Mouse (Mus musculus): ENCODE data around the gene Mptx2. TPM values are rescaled to one million over a fixed set of nuclear protein-coding genes. Genes with fewer than 3 reads are reported as not detected.
"Not testable (repeated sequence)": the region's sequence is repeated elsewhere in the genome, so short reads cannot be mapped to it uniquely, and the experiment has no call there.

Mptx2 gene
- total RNA-seq (2021): not detected

- intact Hi-C loops (cut with DNase I): no loop called here
- DNase-seq (ENCODE audit: low spot score in 2 of 2): no peak
Observed at GRCm38 (mm10) chr1:173277677-173278076, at the start of gene Mptx2. TSS of gene Mptx2 (minus strand) at chr1:173277777.

GRCm38 (mm10) chr1:173326552-173326951 is 49.0 kb upstream of the Mptx2 start:
- no peak for DNase-seq (ENCODE audit: low spot score in 2 of 2)
- intact Hi-C loops (cut with DNase I): no loop called here

- intact Hi-C loops (cut with DNase I): no loop called here
- no peak for DNase-seq (ENCODE audit: low spot score in 2 of 2)
Observed at GRCm38 (mm10) chr1:173325395-173325794, 47.8 kb upstream of the Mptx2 start.

- no peak for DNase-seq (ENCODE audit: low spot score in 2 of 2)
- intact Hi-C loops (cut with DNase I): loop anchor here (5.0 kb wide), 2 partner anchors 72 to 693 kb away; partner anchors contain the start of gene Dusp23
Observed at GRCm38 (mm10) chr1:173324961-173325360, 47.4 kb upstream of the Mptx2 start.

- intact Hi-C loops (cut with DNase I): loop anchor here (2.0 to 5.0 kb wide), 3 partner anchors 53 to 692 kb away; partner anchors contain the start of gene Dusp23
Observed at GRCm38 (mm10) chr1:173323839-173324585, 46.4 kb upstream of the Mptx2 start.

GRCm38 (mm10) chr1:173322249-173322627 is 44.7 kb upstream of the Mptx2 start:
- intact Hi-C loops (cut with DNase I): loop anchor here (2.0 to 5.0 kb wide), 3 partner anchors 55 to 690 kb away; partner anchors contain the start of gene Dusp23
- DNase-seq (ENCODE audit: low spot score in 2 of 2): no peak

More at GRCm38 (mm10) chr1:173323839-173324585, 46.4 kb upstream of the Mptx2 start:
- no peak for DNase-seq (ENCODE audit: low spot score in 2 of 2)

- no peak for DNase-seq (ENCODE audit: low spot score in 2 of 2)
- intact Hi-C loops (cut with DNase I): loop anchor here (2.0 to 5.0 kb wide), 3 partner anchors 55 to 689 kb away; partner anchors contain the start of gene Dusp23
Observed at GRCm38 (mm10) chr1:173321593-173322248, 44.1 kb upstream of the Mptx2 start.

- intact Hi-C loops (cut with DNase I): no loop called here
- DNase-seq (ENCODE audit: low spot score in 2 of 2): no peak
Observed at GRCm38 (mm10) chr1:173317925-173318477, 40.4 kb upstream of the Mptx2 start.

- intact Hi-C loops (cut with DNase I): no loop called here
- no peak for DNase-seq (ENCODE audit: low spot score in 2 of 2)
Observed at GRCm38 (mm10) chr1:173315725-173316124, 38.1 kb upstream of the Mptx2 start.

GRCm38 (mm10) chr1:173313535-173314050 is 36.0 kb upstream of the Mptx2 start:
- intact Hi-C loops (cut with DNase I): not testable (repeated sequence)

GRCm38 (mm10) chr1:173302795-173303194 is 25.2 kb upstream of the Mptx2 start:
- DNase-seq (ENCODE audit: low spot score in 2 of 2); intact Hi-C loops (cut with DNase I): not testable (repeated sequence)

More at GRCm38 (mm10) chr1:173313535-173314050, 36.0 kb upstream of the Mptx2 start:
- not testable (repeated sequence) for DNase-seq (ENCODE audit: low spot score in 2 of 2)

GRCm38 (mm10) chr1:173265701-173266100 is 11.9 kb downstream of the Mptx2 start, which contains the start of gene Olfr418:
TSS of gene Olfr418 (plus strand) at chr1:173266001.
- intact Hi-C loops (cut with DNase I): no loop called here
- DNase-seq (ENCODE audit: low spot score in 2 of 2): no peak

- intact Hi-C loops (cut with DNase I): no loop called here
Observed at GRCm38 (mm10) chr1:173249888-173250287, 27.7 kb downstream of the Mptx2 start.

GRCm38 (mm10) chr1:173237004-173237403 is 40.6 kb downstream of the Mptx2 start:
- DNase-seq (ENCODE audit: low spot score in 2 of 2); intact Hi-C loops (cut with DNase I): not testable (repeated sequence)

More at GRCm38 (mm10) chr1:173249888-173250287, 27.7 kb downstream of the Mptx2 start:
- DNase-seq (ENCODE audit: low spot score in 2 of 2): no peak

- intact Hi-C loops (cut with DNase I): no loop called here
- no peak for DNase-seq (ENCODE audit: low spot score in 2 of 2)
Observed at GRCm38 (mm10) chr1:173227081-173227480, 50.5 kb downstream of the Mptx2 start, which contains the start of gene Fcer1a. TSS of gene Fcer1a (minus strand) at chr1:173227214.

Other genes starting within 250 kb of the Mptx2 start
- not detected for gene Olfr1408, start 140.4 kb downstream of the Mptx2 start, total RNA-seq (2021)
- not detected for gene Olfr1406, start 87.1 kb downstream of the Mptx2 start, total RNA-seq (2021)
- not detected for gene Olfr218, start 80.0 kb downstream of the Mptx2 start, total RNA-seq (2021)
- not detected for gene Olfr1404, start 65.4 kb downstream of the Mptx2 start, total RNA-seq (2021)
- gene Fcer1a, start 50.6 kb downstream of the Mptx2 start, total RNA-seq (2021): not detected
- gene Olfr418, start 11.8 kb downstream of the Mptx2 start, total RNA-seq (2021): not detected
- 10 to 100 TPM; 83.5 to 94.7 TPM for gene Ackr1, start 56.0 kb upstream of the Mptx2 start, total RNA-seq (2021)
- gene Aim2, start 73.1 kb upstream of the Mptx2 start, total RNA-seq (2021): 1 to 10 TPM; 1.3 to 2.5 TPM
- gene Cadm3, start 89.9 kb upstream of the Mptx2 start, total RNA-seq (2021): 100 to 1,000 TPM; 437 to 444 TPM
- not detected for gene Ifi206, start 213.3 kb upstream of the Mptx2 start, total RNA-seq (2021)